Mouse (Mus musculus) kidney, postnatal 14 days (tissue): Measurements from ENCODE around the gene Synj1.

Source experiments
- DNase-seq: peaks from one replicate; pipeline ENCODE4 v3.0.0; 2022; ENCODE audit warnings: mixed read lengths

The Synj1 gene

GRCm38 (mm10) chr16:90934687-90935328, 76.3 kb downstream of the Synj1 start, which contains the start of gene Cfap298:
Gene Cfap298, minus strand, starts transcription at chr16:90935114.
- DNase-seq = peak; percentile 96

- peak; percentile 75 for DNase-seq
Measured at GRCm38 (mm10) chr16:90934193-90934686, 76.9 kb downstream of the Synj1 start.

GRCm38 (mm10) chr16:90933534-90934176, 77.5 kb downstream of the Synj1 start:
- DNase-seq = no peak

GRCm38 (mm10) chr16:90927446-90927845, 83.7 kb downstream of the Synj1 start:
- DNase-seq = no peak

- peak; percentile 82 for DNase-seq
Measured at GRCm38 (mm10) chr16:90925461-90925860, 85.6 kb downstream of the Synj1 start.

- DNase-seq = peak; percentile 57
Measured at GRCm38 (mm10) chr16:90924606-90925370, 86.3 kb downstream of the Synj1 start.

GRCm38 (mm10) chr16:90921471-90922159, 89.5 kb downstream of the Synj1 start:
- DNase-seq = no peak

- no peak for DNase-seq
Measured at GRCm38 (mm10) chr16:90917156-90917555, 94.0 kb downstream of the Synj1 start.

- peak; percentile 70 for DNase-seq
Measured at GRCm38 (mm10) chr16:90916040-90916481, 95.0 kb downstream of the Synj1 start.

- DNase-seq = peak; percentile 35
Measured at GRCm38 (mm10) chr16:90911766-90912165, 99.3 kb downstream of the Synj1 start.

- no peak for DNase-seq
Measured at GRCm38 (mm10) chr16:90910855-90911533, 100.1 kb downstream of the Synj1 start.

GRCm38 (mm10) chr16:90907250-90907649, 103.9 kb downstream of the Synj1 start:
- DNase-seq = no peak

GRCm38 (mm10) chr16:90903300-90903699, 107.8 kb downstream of the Synj1 start:
- DNase-seq = no peak

- DNase-seq = peak; percentile 32
Measured at GRCm38 (mm10) chr16:90901364-90901763, 109.7 kb downstream of the Synj1 start.

GRCm38 (mm10) chr16:90899498-90899897, 111.6 kb downstream of the Synj1 start:
- DNase-seq = peak; percentile 32

- no peak for DNase-seq
Measured at GRCm38 (mm10) chr16:90897651-90898050, 113.5 kb downstream of the Synj1 start.

GRCm38 (mm10) chr16:90893792-90894191, 117.3 kb downstream of the Synj1 start:
- no peak for DNase-seq

- DNase-seq = no peak
Measured at GRCm38 (mm10) chr16:90893019-90893418, 118.1 kb downstream of the Synj1 start.

- DNase-seq = no peak
Measured at GRCm38 (mm10) chr16:90892081-90892480, 119.0 kb downstream of the Synj1 start.

- DNase-seq = peak; percentile 56
Measured at GRCm38 (mm10) chr16:90891601-90892000, 119.5 kb downstream of the Synj1 start.

- DNase-seq = no peak
Measured at GRCm38 (mm10) chr16:90890683-90891082, 120.4 kb downstream of the Synj1 start.
